Mouse (Mus musculus) gastrocnemius, adult 18-20 months (tissue): ENCODE results near the gene Mapk13. TPM values are rescaled to one million over a fixed set of nuclear protein-coding genes. Genes with fewer than 3 reads are reported as not detected.
A peak's percentile ranks its signal among the peaks of the same experiment; 100 is the strongest.

Experiments
- DNase-seq: peaks from one replicate; pipeline ENCODE4 v3.0.0; 2021; ENCODE audit warnings: low spot score
- total RNA-seq, 2 experiments: library from RNA; stranded (reverse); gene quantifications; 2 replicates each; pipeline ENCODE4 v1.2.3; 2021

Gene Mapk13
- total RNA-seq, 2 experiments from 2014 or later = 0.31 TPM; not detected in 1

DNA sequence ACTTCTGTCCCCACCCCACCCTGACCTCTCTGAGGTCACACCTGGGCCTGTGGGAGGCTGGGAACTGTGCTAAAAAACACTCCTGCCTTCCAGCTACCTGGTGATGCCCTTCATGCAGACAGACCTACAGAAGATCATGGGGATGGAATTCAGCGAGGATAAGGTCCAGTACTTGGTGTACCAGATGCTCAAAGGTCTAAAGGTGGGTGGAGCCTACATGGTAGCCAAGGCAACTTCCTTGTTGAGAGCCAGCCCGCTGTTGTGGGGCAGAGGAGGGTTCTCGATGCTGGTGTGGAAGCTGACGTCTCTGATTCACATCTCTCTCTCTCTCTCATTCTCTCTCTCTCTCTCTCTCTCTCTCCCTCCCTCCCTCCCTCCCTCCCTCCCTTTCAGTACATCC is 6.1 kb downstream of the Mapk13 start:
- DNase-seq = no peak

DNA sequence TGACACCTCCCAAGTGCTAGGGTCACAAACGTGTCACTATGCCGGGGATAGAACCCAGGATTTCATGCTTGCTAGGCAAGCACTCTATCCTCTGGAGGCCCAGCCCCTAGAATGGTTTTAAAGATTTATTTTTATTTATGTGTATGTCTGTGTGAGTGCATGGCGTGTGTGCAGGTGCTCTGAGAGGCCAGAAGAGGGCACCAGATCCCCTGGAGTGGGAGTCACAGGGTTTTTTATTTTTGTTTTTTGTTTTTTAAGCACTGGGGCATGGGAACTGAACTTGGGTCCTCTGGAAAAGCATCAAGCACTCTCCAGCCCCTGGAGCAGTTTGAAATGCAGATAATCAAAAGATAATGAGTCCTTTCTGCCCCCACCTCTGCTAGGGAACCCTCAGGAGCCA is 7.7 kb downstream of the Mapk13 start:
- DNase-seq = no peak

DNA sequence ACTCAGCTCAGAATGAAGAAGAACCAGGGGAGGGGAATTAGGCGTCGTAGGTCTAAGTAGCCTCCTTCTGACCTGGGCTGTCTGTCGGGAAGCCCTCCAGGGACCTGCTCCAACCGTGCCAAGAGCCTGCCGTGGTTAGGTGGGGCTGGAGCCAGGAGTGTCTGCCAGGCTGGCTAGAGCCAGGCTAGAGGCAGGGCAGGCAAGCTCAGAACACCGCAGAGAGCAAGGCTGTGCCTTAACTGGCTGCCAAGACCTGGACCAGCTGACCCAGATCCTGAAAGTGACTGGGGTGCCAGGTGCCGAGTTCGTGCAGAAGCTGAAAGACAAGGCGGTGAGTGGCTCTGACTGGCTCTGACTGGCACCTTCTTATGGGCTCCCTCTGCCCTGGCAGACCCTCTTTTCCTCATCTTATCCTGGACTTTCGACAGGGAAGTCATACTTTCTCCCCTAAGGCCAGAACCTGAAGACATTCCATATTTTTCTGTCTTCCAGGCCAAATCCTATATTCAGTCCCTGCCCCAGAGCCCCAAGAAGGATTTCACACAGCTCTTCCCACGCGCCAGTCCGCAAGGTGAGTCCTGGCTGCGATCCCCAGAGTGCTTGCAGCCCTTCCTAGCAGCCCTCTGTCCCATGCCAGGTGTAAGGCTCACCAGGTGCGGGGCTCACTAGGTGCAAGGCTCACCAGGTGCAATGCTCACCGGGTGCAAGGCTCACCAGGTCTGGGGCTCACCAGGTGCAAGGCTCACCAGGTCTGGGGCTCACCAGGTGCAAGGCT is 8.3 kb downstream of the Mapk13 start:
- peak; percentile 81 for DNase-seq

DNA sequence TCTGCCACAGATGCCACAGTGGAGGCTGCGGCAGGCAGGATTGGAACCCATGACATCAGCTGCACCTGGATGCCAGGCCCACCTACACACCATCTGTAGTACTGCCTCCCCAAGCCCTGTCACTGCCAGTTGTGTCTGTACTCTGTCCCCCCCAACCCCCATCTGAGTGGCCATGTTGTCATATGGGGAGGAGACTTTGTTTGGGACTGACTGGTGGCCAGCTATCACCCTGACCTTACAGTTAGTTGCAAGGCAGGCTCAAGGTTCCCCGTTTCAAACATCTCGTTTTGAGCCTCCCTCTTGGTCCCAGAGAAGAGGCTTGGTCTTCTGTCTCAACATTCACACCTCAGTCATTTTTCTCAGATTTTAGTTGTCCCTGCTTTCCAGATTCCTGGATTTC is 10.6 kb downstream of the Mapk13 start:
- DNase-seq = no peak

DNA sequence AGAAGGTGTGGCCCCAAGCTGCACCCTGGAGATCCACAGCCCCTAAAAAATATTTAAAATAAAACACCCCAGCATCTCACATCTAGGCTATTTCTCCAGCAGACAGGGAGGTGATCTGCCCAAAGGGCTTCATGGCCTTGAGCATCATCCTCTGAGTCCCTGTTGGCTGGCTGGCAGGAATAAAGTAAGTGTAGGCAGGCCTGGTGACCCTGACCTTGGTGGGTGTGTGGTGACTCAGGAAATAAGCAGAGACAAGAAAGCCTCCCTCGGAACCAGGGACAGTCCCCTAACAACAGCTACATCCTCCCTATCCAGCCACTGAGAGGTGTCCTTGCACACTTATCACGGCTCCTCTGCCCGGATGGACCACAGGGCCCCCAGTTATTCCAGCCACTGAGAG is 11.7 kb downstream of the Mapk13 start:
- DNase-seq = no peak

DNA sequence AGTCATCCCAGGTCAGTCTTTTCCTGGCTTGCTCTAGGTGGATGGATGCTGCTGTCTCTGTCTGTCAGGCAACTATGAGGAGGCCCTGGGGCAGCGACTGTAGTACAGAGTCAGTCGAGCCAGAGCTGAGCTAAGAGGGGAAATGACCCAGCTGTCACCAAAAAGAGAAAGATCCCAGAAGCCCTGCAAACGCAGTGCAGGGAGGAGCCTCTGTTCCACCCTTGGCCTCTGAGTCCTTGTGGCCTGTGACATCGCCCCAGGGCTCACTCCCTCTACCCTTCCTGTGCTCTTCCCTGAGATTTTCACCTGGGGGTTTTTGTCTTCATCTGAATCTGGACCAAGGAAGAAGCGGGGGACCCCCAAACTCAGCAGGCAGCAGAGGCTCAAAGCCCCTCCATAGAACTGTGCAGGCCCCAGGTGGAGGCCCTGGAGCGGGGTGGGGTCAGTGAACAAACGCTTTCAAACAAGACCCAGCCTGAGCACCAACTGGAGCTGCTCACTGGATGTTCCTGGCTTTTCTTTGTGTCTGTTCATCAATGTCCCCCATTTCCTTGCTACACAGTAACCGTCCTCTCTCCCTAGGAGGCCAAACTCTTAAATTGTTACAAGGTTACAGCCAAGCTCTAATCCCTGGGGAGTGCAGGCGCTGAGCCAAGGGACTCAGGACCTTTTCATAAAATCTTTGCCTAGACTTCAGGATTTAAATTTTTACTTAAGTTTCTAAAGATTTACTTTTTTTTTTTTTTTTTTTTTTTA is 12.4 kb downstream of the Mapk13 start:
- no peak for DNase-seq

DNA sequence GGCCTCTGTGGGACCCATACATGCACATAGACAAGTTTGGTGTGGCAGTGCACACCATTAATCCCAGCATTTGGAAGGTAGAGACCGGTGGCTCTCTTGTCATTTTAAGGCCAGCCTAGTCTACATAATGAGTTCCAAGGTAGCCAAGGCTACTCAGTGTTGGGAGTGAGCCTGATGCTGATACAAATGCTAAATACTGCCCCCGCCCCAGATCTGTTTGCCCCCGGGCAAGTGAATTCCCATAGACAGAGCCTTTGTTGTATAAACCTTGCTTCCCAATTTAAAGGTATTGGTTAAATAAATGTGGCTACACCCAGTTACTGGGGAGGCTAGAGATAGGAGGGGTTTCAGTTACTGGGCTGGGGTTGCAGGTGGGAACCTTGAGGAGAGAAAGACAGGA is 15.9 kb downstream of the Mapk13 start:
- no peak for DNase-seq

DNA sequence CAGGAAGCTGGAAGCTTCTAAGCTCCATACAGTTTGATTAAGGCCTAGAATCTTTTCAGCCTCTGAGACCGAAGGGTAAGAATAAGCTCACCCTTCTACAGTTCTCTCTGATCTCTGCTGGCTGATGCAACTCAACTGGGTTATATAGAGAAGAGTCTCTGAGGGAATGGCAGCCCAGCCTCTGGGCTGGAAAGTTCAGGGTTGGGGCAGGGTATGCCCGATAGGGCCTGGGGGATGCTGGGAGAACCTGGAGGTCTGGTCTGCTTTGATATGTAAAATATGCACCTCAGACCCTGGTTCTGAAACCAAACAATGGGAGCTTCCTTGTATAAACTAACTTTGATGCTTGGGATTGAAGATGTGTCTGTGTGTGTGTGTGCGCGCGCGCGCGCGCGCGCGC is 18.4 kb downstream of the Mapk13 start:
- DNase-seq = no peak

DNA sequence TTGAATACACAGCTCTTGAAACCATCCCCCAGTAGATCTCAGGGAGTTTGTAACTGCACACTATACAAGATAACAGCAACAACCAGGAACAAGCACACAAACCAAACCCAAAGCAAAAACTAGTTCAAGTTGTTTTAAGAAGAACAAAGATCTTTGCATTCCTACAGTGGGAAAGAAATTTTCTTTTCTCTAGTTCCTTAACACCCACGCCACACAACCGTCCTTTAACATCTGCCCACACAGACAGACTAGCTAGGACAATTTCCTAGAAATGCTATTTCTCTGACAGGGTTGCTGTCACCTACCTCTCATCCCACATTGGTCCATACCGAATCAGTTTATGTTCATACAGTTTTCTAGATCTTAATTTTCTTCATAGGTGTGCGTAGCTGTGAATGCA is 27.9 kb downstream of the Mapk13 start:
- DNase-seq = no peak

DNA sequence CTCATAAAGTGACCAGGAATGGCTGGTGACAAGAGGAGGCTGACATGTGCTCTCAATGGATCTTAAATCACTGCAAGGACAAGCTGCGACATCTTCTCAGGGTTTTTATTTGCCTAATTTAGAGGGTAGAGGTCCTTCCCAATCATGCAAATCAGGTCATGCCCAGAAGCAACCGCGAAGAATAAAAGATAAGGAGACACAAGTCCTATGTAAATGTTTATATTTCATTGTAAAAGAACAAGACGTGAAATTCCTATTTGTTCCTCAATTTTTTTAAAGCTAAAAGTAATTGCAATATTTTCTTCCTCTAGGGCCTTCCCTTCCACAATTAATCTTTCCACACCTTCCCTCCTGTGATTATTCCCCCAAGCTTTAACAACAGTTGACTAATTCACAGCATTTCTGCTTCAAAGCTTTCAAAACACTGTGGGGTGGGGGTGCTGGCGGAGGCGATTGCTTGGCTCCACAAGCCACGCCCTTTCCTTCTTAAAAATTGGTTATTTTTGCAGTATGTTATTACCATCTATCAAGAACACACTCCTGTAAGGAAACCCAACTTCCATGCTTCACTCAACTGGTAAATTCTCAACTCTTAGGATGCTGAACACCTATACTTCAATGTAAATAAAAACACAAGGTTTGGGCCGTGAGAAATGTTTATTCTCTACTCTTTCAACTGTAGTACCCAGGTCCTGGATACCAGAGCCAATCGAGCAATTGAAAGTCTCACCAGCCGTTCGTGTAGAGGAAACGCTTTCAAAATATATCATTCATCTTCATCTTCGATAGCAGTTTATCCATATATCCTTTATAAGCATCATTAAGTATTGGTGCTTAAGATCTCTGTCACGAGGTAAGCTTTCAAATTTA is 30.4 kb downstream of the Mapk13 start:
- DNase-seq = no peak

DNA sequence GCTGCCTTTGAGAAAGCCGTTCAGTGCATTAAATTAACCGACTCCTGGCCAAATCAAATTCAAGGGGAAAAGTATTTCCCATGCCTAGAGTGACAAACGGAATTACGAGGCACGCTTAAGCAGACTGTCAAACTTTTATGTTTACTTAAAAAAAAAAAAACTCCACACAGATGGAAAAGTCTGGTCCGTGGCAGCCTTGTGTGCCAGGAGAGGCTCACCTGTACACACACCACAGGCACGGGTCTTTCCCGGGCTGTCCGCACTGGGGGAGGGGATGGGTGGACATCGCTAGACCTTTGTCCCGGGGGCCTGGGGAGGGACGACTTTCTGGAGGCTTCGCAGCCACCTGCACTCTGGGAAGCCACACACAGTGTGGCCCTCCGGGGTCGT is 31.2 kb downstream of the Mapk13 start:
- no peak for DNase-seq

DNA sequence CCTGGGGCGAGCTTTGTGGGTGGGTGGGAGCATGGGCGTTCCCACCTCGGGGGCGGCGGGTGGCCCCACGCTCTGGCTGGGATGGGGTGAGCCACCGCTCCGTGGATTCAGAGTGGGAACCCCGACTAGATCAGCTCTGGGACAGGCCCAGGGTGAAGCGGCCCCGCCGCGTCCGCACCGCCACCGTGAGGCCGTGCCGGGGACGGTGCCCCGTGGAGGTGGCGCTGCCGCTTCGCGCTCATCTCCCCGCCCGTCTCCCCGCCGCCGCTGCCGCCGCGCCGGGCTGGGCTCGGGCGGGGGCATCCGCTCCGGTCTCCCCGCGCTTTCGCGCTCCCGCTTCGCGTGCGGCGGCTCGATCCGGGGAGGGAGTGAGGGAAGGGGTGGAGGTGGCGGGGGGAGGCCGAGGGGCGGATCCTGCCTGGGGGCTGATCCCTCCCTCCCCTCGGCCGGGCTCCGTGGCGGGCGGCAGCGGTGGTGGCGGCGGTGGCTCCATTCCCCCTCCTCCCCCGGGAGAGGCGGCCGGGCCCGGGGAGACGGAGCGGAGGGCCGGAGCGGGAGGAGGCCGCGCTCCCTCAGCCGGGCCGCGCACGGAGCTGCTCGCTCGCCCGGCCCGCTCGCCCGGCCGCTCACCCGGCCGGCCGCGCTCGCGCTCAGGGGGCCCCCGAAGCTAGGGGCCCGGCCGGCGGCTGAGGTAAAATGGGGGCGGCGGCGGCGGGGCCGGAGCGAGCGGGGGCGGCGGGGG is 31.7 kb downstream of the Mapk13 start, which contains the start of gene Brpf3:
TSS of gene Brpf3 (plus strand) at position 420 of the 742 bp plus-strand sequence.
- peak; percentile 82 for DNase-seq

DNA sequence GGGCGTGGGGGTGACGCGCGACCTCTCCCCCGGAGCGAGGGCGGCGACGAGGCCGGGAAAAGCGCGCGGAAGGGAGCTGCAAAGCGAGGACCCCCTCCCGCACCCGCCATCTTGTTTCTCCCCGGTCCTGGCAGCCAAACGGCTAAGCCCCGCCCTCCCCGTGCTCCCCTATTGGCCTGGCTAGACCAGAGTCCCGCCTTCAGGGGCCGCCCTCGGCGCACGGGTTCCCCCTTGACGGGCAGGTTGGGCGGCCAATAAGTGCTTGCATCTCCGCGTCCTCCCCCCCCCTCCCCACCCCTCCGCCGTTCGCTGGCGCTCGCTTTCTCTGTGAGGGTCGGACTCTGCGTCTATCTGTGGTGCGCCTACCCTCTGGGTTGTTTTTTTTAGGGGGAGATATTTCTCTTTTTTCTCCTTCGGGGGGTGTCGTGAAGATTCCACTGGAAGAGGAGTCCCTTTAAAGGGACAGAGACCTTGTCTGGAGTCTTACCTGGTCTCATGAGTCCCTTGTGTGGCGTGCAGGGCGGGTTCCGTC is 32.4 kb downstream of the Mapk13 start:
- DNase-seq = peak; percentile 99

DNA sequence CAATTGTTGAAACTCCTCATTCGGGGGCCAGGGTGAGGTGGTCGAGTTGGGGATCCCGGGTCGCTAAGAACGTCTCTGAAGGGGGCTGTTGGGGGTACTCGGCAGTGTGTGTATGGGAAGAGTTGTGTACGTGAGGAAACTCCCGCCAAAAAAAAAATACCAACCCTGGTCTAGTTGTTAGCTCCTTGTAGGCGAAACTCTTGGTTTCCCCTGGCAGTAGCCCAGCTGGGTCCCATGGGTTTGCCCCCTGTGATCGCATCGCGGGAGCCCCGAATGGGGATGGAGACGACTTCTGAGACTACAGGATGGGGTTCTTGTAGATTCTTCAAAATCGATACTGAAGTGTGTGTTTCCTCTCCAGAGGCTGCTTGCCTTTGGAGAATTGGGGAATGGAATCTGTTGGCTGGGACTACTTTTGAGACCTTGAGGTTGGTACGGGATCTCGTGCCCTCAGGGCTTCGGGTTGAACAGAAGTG is 32.9 kb downstream of the Mapk13 start:
- DNase-seq = no peak

DNA sequence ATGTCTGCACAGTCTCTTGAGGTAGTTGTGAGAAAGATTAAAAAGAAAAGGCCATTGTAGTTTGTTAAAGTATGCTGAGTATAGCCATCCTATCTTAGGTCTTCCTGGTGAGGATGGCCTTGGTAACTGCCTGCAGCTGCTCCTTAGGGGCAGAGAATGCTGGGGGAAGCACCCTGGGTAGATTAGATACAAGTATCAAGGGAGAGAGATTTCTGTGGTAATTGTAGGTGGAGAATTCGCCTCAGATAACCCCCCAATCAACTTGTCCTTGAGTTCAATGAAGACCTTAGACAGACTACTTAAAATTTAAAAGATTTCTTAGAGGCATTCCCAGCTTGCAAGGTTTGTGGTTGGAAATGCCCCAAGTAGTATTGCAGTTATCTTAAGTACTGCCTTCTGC is 34.2 kb downstream of the Mapk13 start:
- DNase-seq = no peak

DNA sequence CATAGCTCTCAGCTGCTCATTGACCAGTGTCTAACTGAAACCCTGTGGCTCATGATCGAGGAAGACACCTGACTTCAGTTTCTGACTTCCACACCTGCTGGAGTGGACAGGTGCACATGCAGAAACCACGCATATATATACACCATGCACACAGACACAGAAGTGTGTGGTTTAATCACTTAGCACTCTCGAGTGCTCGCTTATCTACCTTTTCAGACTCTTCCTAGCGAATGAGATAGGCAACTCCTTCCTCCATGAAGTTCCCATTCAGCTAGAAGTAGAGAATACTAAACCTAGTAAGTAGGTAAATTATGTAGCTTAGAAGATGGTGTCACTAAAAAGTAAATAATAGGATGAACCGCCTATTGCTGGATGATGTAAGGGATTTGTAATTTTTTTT is 35.9 kb downstream of the Mapk13 start:
- no peak for DNase-seq

DNA sequence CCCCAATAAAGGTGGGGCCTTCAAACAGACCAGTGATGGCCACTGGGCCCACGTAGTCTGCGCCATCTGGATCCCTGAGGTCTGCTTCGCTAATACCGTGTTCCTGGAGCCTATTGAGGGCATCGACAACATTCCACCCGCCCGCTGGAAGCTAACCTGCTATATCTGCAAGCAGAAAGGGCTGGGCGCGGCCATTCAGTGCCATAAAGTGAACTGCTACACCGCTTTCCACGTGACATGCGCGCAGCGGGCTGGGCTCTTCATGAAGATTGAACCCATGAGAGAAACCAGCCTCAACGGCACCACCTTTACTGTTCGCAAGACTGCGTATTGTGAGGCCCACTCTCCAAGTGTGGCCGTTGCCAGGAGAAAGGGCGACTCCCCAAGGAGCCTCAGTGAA is 37.7 kb downstream of the Mapk13 start:
- DNase-seq = no peak

DNA sequence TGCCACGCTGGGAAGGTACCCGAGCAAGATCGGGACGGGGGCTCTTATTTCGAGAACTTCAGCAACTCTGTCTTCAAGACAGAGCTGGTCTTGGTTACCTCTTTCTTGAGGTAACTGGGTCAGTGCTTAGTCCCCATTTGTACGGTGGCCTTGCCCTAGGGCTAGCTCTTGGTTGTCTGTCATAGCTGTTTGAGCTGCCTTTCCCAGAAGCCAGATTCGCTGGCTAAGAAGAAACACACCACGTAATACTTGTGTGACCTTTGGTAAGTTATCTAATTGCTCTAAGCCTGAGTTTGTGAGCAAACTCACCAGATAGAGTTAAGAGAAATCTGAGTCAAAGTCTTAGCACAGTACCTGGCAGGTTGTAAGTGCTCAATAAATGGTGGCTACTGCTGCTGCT is 39.6 kb downstream of the Mapk13 start:
- no peak for DNase-seq

DNA sequence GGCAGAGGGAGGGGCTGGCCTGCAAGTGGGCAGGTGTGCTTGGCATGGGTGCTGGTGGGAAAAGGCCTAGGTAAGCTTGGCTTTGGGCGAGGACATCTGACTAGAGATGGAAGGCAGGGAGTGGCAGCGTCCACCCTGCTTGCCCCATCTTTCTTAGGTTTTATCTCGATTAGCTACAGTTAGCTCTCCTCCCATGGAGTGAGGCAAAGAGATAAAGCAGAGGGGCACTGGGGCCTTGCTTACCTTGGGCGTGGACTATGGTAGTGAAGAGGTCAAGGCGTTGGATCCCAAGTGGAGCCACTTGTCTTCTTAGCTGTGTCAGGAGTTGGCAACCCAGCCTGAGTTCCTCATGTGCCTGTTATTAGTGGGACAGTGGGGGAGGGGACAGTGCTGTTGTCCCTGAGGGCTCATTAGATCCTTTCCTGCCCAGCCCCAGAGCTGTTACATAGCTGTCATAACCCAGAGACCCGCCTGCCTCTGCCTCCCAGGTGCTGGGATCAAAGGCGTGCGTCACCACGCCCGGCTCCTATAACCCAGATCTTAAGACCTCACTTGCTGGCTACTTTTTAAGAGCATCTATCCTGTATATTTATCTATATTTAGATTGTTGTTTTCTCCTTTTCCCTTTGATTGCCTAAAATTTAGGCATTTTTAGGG is 40.2 kb downstream of the Mapk13 start:
- no peak for DNase-seq

DNA sequence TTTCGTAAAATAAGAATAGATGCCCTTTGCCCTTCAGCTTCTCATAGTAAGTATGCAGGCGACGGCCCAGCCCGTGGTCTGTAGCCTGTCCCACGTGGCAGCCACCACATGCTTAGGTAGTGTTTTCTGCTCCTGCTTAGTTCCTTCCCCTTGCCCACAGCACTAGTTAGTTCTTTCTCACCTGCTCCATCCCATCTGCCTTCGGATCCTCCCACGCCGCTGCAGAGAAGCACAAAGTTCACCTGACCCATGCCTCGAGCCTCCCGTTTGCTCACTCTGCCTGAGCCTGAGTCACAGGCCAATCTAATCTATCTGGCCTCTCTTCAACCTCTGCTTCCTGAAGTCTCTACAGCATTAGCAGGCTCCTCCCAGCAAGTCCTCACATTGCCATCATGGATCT is 43.2 kb downstream of the Mapk13 start:
- no peak for DNase-seq
